Mouse (Mus musculus) lung, postnatal 0 days (tissue): ENCODE results near the gene Ccl25.

Experiments used
- CTCF ChIP-seq: IDR thresholded peaks from 2 replicates; pipeline ENCODE4 v1.5.1; 2016; ENCODE audit warnings: antibody characterized with exemption, mild to moderate bottlenecking
- EP300 ChIP-seq: IDR thresholded peaks from 2 replicates; pipeline ENCODE4 v1.6.1; 2016; ENCODE audit warnings: antibody characterized with exemption, mild to moderate bottlenecking, control low read depth

DNA sequence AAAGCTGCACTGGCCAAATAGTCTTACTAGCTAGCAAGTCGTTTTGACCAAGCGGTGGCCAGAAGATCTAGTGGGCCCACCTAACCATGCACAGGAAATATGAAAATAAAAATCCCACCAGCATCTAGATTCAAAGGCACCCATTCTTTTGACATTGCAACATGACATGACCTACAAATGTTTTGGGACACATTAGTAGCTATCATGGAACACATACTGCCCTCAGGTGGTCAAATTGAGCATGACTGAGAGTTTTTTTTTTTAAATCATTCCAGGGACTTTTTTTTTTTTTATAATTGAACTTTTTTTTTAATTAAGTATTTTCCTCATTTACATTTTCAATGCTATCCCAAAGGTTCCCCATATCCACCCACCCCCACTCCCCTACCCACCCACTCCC, 47.6 kb downstream of the Ccl25 start:
- TF ChIP-seq CTCF (peak; percentile 55), EP300 (no peak)
